Mouse (Mus musculus): ENCODE measurements around the gene Slc38a6.

Gene Slc38a6

GRCm38 (mm10) chr12:73393881-73394291 lies 107.3 kb downstream of the Slc38a6 start:
- no peak for DNase-seq (ENCODE audit: low spot score)

DNA sequence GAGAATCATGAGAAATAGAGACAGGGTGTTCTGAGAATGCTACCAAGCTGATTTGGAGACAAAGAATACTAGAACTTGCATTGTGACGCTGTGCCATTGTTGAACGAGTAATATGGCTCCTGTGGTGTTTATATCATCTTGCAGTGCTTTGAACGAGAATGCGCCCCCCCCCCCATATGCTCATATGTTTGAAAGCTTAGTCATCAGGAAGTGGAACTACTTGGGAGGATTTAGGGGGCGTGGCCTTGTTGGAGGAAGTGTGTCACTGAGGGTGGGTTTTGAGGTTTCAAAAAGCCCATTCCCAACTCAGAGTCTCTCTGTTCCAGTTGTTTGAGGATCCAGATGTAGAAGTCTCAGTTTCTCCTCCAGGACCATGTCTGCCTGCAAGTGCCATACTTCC lies 108.0 kb downstream of the Slc38a6 start:
- no peak for DNase-seq (ENCODE audit: low spot score)

DNA sequence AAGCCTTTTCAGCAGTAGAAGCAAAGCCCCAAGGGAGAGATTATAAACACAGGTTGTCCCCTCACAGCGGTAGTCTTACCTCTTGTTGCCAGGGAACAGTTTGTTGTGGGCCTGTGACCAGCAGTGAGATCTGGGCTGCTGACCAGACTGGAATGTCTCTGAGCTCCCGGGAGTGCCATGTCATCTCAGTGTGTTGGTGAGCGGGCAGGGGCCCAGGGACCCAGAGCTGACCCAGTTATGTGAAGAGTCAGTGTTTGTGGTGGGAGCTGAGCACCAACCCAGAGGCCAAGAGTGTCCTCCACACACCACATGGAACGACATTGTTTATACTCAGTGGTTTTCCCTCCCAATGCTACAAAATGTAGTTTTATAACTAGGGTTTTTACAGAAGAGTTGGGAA lies 112.8 kb downstream of the Slc38a6 start:
- DNase-seq (ENCODE audit: low spot score) = no peak

DNA sequence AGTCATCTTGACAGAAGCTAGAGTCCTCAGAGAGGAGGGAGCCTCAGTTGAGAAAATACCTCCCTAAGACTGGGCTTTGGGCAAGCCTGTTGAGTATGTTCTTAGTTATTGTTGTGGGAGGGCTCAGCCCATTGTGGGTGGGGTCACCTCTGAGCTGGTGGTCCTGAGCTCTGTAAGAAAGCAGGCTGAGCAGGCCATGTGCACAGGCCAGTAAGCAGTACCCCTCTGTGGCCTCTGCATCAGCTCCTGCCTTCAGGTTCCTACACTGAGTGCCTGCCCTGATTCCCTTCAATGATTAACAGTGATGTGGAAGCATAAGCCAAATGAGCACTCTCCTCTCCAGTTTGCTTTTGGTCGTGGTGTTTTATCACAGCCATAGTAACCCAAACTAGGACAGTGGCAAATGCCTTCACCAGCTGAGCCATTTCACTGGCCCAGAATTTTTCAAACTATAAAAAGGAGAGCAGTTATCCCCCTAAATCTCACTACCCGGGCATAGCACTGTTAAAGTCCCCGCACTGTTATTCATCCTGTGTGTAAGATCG lies 114.0 kb downstream of the Slc38a6 start:
- DNase-seq (ENCODE audit: low spot score) = no peak

DNA sequence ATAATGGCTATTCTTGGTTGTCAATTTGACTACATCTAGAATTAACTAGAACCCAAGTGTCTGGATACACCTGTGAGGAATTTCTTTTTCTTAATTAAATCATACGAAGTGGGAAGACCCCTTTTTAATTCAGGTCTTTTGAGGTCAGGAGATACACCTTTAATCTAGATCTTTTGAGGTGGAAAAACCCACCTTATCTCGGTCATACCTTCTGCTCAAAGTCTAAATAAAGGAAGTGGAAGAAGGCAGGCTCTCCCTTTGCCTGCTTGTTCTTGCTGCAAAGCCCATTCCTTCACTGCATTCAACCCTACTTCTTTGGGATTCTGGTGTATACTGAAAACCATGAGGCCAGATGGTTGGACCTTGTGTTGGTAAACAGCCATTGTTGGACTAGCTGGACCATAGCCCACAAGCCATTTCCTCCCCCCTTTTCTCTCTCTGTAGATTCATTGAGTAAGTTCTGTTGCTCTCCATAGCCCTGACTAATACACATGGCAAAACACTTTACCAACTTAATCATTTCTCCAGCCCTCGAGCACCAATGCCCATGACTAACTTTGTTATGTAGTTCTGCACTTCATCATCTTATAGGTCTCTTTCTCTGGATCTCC lies 115.0 kb downstream of the Slc38a6 start:
- DNase-seq (ENCODE audit: low spot score) = no peak

DNA sequence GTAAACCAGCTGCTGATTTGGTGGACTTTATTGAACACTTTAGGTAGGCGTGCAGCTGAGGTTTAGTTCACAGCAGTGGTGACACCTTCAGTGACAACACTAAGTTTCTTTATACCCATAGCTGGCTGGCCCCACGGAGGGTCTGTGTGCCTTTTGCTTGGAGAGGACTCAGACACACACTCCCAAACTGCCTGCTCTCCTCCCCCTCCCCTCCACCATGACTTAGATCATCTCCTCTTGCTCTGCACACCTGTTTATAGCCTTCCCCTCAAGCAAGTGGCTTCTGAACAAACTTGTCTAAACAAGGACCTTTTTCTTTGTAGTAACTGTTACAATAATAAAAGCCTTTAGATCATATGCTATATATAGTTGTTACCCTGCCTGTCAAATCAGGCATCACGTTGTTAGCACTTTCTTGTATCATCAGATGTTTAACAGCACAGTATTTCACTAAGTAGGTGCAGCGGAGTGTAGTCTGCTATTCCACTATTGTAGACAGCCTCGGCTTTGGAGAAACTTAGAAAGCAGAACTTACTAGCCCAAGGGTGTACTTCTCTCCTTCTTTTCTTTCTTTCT lies 115.6 kb downstream of the Slc38a6 start:
- no peak for DNase-seq (ENCODE audit: low spot score)

- DNase-seq (ENCODE audit: low spot score) = no peak
Observed at GRCm38 (mm10) chr12:73402851-73403665, 116.5 kb downstream of the Slc38a6 start.
